Mouse (Mus musculus): ENCODE measurements around the gene Olfr622.

Olfr622 gene

GRCm38 (mm10) chr7:103642602-103643001 lies at the start of gene Olfr622:
Gene Olfr622, minus strand, starts transcription at chr7:103642702.
- no peak for DNase-seq (ENCODE audit: low spot score in 2 of 2)

DNA sequence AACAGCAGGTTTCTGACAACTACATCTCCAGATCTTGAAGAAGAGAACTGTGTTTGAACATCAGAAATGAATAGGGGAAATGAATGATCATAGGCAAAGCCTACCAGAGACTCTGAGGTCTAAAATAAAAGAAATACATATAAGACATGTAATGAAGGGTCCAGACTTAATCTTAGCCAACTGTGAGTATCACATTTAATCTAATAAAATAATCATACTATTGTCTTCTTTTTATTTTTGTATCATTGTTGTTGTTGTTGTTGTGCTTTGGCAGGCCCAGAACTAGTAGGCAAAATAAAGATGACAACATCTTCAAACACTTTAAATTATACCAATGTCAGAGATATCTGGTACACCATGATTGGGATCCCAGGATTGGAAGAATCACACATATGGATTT lies 39.9 kb upstream of the Olfr622 start, which contains the start of gene Olfr625-ps1:
Gene Olfr625-ps1, plus strand, starts transcription at position 301 of the 400 bp plus-strand sequence.
- no peak for DNase-seq (ENCODE audit: low spot score in 2 of 2)

GRCm38 (mm10) chr7:103671091-103671490 lies 28.6 kb upstream of the Olfr622 start, which contains the start of gene Olfr624:
Gene Olfr624, minus strand, starts transcription at chr7:103671191.
- no peak for DNase-seq (ENCODE audit: low spot score in 2 of 2)

GRCm38 (mm10) chr7:103663598-103663997 lies 21.1 kb upstream of the Olfr622 start, which contains the start of gene Olfr623:
Gene Olfr623, minus strand, starts transcription at chr7:103663698.
- no peak for DNase-seq (ENCODE audit: low spot score in 2 of 2)

GRCm38 (mm10) chr7:103644070-103644469 lies 1.6 kb upstream of the Olfr622 start:
- no peak for DNase-seq (ENCODE audit: low spot score in 2 of 2)

GRCm38 (mm10) chr7:103636795-103637194 lies 5.7 kb downstream of the Olfr622 start:
- no peak for DNase-seq (ENCODE audit: low spot score in 2 of 2)

- no peak for DNase-seq (ENCODE audit: low spot score in 2 of 2)
These were observed 30.1 kb downstream of the Olfr622 start, which contains the start of gene Olfr620 for GRCm38 (mm10) chr7:103612434-103612833. Gene Olfr620, minus strand, starts transcription at chr7:103612534.

DNA sequence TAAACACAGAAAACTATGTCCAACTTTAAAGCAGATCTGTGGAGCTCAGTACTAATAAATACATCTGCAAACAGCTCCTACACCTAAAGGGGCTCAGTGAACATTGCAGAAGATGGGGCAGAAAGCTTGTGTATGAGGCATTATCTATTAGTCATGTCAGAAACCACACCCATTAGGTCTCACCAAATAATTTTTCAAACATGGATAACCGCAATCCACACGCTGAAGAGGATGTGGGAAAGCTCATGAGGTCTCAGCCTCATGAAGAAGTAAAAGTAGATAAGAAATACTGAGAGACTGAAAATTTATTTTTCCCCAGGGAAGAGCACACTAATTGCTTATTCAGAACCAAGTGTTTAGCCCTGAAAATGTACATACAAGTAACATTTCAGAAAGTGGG lies 35.1 kb downstream of the Olfr622 start:
- DNase-seq (ENCODE audit: low spot score in 2 of 2), result no peak

- DNase-seq (ENCODE audit: low spot score in 2 of 2), result no peak
These were observed 42.2 kb downstream of the Olfr622 start, which contains the start of gene Olfr619 for GRCm38 (mm10) chr7:103600275-103600674. Gene Olfr619, plus strand, starts transcription at chr7:103600575.

DNA sequence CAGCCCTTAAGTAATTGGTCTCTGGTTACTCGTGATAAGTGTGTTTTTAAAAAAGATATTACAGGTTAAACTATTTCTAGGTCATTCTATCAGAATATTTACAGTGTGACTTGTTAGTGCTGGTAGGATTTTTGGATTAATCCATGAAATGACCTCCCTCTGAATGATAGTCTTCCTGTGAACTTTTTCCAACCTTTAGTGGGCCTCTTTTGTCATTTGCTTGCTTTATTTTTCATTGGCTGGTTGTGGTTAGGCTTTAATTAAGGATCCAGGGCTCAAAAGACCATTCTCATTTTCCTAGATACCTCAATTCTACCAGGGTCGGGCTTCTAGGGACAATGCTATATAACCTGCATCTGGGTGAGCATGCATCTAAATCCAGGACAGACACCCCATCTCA lies 52.7 kb downstream of the Olfr622 start, which contains the start of gene Olfr618:
Gene Olfr618, plus strand, starts transcription at position 301 of the 400 bp plus-strand sequence.
- no peak for DNase-seq (ENCODE audit: low spot score in 2 of 2)

All from cerebellum, postnatal 4 days (tissue).